Comparison of ENCODE assay signal across 8 mouse cellular contexts in genomic region chr4:41348584-41349198, GRCm38 (mm10). TPM values are rescaled to one million over a fixed set of nuclear protein-coding genes. Genes with fewer than 3 reads are reported as not detected.
DNase-seq lines count a peak whose midpoint lies in the region; ATAC-seq lines count a peak whose summit lies in the region.

Ubap1 (plus strand) TSS chr4:41348996.

- H3K36me3 ChIP-seq in forebrain, embryonic 14.5 days (ENCODE audit: control insufficient read depth, insufficient read depth, low read length) = no peaks in the 10 kb centered on the region
- H3K36me3 ChIP-seq in neural tube, embryonic 15.5 days = no peaks in the 10 kb centered on the region

- H3K4me1 ChIP-seq in forebrain, embryonic 14.5 days (ENCODE audit: control insufficient read depth, insufficient read depth, low read length) = peaks cover 8% of the 10 kb centered on the region; the same call in 1 of the 2 replicates
- H3K4me1 ChIP-seq in neural tube, embryonic 15.5 days = peaks cover 14% of the 10 kb centered on the region

- DNase-seq in ES-CJ7 (ENCODE audit: low read depth, low spot score) = peak; percentile 99
- peak; percentile 90 for DNase-seq in cerebellum, adult 11 months
- DNase-seq in forebrain, embryonic 14.5 days (ENCODE audit: low spot score) = peak; percentile 99
- peak; percentile 93 to 95 for DNase-seq in heart, postnatal 14 days
- peak; percentile 92 for DNase-seq in layer of hippocampus, adult 11-12 months (ENCODE audit: low spot score)
- peak; percentile 94 to 97 for DNase-seq in lung, adult 18-20 months
- DNase-seq in testis, postnatal 14 days (ENCODE audit: low spot score) = peak; percentile 96

- peak within 1 kb of the TSS; percentile 68 for H3K4me2 ChIP-seq in forebrain, embryonic 14.5 days (ENCODE audit: low read length)
- peak within 1 kb of the TSS; percentile 72 for H3K4me2 ChIP-seq in neural tube, embryonic 15.5 days

- peak; percentile 97 for ATAC-seq in forebrain, embryonic 14.5 days
- peak; percentile 98 for ATAC-seq in neural tube, embryonic 15.5 days (ENCODE audit: low FRiP score)

- H3K27me3 ChIP-seq in forebrain, embryonic 14.5 days (replicated peaks; ENCODE audit: control insufficient read depth, insufficient read depth, low read length) = no peaks in the 10 kb centered on the region
- no peaks in the 10 kb centered on the region for H3K27me3 ChIP-seq in neural tube, embryonic 15.5 days (replicated peaks)

- H3K9ac ChIP-seq in forebrain, embryonic 14.5 days (ENCODE audit: low read length) = peak within 1 kb of the TSS; percentile 86
- H3K9ac ChIP-seq in neural tube, embryonic 15.5 days (replicated peaks) = peak within 1 kb of the TSS; percentile 82

- peak within 1 kb of the TSS; percentile 95 for H3K27ac ChIP-seq in forebrain, embryonic 14.5 days (ENCODE audit: low read depth, low read length)
- H3K27ac ChIP-seq in neural tube, embryonic 15.5 days (replicated peaks) = peak within 1 kb of the TSS; percentile 98

- WGBS in forebrain, embryonic 14.5 days = under 1% methylated on average over 31 of the region's 31 CpGs
- WGBS in neural tube, embryonic 15.5 days = 1% methylated on average over 31 of the region's 31 CpGs

- peak within 1 kb of the TSS; percentile 83 for H3K4me3 ChIP-seq in forebrain, embryonic 14.5 days (ENCODE audit: low read depth, low read length)
- H3K4me3 ChIP-seq in neural tube, embryonic 15.5 days (replicated peaks) = peak within 1 kb of the TSS; percentile 79

- intact Hi-C loops in heart, postnatal 14 days (cut with DNase I) = loop anchor here (2.0 kb wide), 2 partner anchors 34 to 40 kb away; partner anchors contain the start of gene Dcaf12

- H3K9me3 ChIP-seq in forebrain, embryonic 14.5 days (replicated peaks; ENCODE audit: control insufficient read depth, low read length) = no peaks in the 10 kb centered on the region
- no peaks in the 10 kb centered on the region for H3K9me3 ChIP-seq in neural tube, embryonic 15.5 days (replicated peaks)

RNA-seq across cellular contexts. Expression of gene Ubap1, which starts in this region (rescaled TPM):
- polyA plus RNA-seq in forebrain, embryonic 14.5 days (2014; fragmentation: Nextera tagmentation; extraction: Ambion mirVana) = 59.6 and 74.9 TPM in 2 replicates
- total RNA-seq in heart, postnatal 14 days (2021) = 10 to 100 TPM; 32.9 to 34.2 TPM
- polyA plus RNA-seq in neural tube, embryonic 15.5 days (2015; fragmentation: Nextera tagmentation; extraction: Ambion mirVana) = 68.1 and 69.3 TPM in 2 replicates

Comparison
In these comparisons a context has a peak if more than half of its experiments do, and no peak if none do; other contexts are left out.
1. Peak in every context shown above with its lines: DNase-seq, ATAC-seq, H3K4me3 ChIP-seq and H3K27ac ChIP-seq.